Mouse (Mus musculus) monocyte, adult 5-6 weeks (primary cell): ENCODE measurements around the gene Hoxd12. TPM values are rescaled to one million over a fixed set of nuclear protein-coding genes. Genes with fewer than 3 reads are reported as not detected.

ENCODE experiments used
- ATAC-seq: fragments of 153-309, 156-312 bp; replicated peaks from 2 replicates; pipeline ENCODE4 v1.8.0; 2017; ENCODE audit warnings: mild to moderate bottlenecking; ENCODE audit not compliant: low TSS enrichment, insufficient number of reproducible peaks, severe bottlenecking, poor library complexity, low FRiP score
- total RNA-seq: library from RNA; stranded (forward); fragments of 200-1000, 200-491, 200-594 nt; gene quantifications from 3 replicates; pipeline ENCODE4 v1.2.3, GENCODE M21; 2017

The Hoxd12 gene
- total RNA-seq, 1 experiment from 2014 or later: not detected

DNA sequence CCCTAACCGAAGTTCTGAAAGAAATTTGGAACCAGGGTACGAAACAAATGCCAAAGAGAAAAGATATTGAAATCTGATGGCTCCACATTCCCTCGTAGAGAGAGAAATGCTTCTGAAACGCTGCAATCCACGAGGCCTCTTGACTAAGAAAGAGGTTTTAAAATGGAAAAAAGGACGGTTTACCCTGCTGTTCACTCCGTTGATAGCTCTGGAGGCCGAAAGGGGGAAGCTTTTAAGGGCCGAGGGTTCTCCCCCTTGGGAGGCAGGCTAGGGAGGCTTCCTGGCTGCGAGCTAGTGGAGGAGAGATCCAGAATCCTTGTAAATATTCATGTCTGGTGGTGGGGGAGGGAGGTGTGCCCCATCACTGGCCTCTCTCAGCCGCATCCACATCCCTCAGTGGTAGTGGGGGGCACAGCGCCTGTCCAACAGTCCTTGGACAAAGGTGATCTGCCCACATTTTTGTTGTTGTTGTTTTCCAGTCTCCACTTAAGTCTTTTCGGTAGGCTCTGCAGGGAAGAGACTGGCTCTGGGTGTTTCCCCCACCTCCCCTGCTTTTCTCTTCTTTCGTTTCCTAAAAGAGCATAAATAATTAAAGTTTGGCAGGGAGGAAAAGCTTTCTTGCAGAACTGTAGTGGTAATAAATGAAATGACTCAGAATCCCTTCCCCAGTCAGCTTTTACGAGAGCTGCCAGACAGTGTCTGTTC is 4.2 kb downstream of the Hoxd12 start, which contains the start of gene Hoxd11:
Gene Hoxd11, plus strand, starts transcription at position 667 of the 705 bp plus-strand sequence.
- ATAC-seq: no peak

GRCm38 (mm10) chr2:74679596-74679971 is 4.8 kb downstream of the Hoxd12 start:
- no peak for ATAC-seq

DNA sequence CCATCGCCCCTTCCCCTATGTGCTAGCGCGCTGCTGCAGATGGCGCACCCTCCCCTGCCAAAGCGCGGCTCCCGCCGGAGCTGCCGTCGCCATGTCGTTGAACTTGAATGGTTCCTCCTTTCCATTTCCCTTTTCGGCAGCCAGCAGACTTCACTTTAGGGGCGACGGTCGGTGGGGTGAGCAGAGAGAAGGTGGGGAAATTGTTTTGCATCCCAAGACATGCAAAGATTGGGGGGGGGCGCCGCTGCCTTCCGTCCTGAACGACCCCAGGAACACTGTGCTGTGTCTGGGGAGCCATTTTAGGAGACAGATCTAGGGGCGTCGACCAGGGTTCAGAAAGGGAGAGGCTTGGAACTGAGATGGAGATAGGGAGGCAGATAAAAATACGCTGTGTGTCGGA is 5.2 kb downstream of the Hoxd12 start:
- ATAC-seq: no peak

DNA sequence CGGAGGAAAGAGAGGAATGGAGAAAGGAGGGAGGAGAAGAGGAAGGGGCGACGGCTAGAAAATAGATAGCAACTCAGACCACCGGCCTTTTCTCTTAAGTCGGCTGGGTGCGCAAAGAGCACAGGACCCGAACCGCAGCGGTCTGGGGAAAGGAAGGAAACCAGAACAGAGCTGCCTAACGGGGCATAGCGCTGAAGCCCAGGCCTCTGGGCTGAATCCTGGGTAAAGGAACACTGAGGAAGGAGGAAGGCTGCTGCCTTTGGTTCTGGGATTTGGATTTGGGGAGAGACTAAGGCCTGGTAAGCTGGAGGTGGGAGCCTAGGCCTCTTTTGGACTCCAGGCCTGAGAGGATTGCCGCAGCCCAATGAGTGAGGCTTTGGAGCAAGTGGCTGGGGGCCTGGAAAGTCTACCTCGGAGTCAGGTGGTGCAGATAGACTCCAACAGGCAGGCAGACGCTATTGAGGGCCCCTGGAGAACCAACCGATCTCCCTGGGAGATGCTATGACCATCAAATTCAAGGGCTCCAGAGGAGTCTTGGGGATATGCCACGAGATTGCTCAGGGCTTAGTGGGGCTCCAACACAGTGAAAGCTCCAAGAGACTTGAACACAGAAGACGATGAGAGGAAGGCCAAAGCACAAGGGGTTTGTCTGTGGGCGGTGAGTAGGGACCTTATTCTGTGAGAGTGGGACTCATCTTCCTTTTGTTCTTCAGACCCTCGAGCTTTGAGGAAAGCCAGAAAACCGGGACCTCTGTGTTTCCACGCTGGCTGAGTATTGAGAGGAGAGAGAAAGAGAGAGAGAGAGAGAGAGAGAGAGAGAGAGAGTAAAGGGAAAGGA is 6.0 kb downstream of the Hoxd12 start:
- no peak for ATAC-seq

- ATAC-seq: no peak
Measured at GRCm38 (mm10) chr2:74681594-74682531, 7.0 kb downstream of the Hoxd12 start.

GRCm38 (mm10) chr2:74682796-74683195 is 8.0 kb downstream of the Hoxd12 start:
- no peak for ATAC-seq

GRCm38 (mm10) chr2:74683471-74683951 is 8.7 kb downstream of the Hoxd12 start:
- ATAC-seq: no peak

DNA sequence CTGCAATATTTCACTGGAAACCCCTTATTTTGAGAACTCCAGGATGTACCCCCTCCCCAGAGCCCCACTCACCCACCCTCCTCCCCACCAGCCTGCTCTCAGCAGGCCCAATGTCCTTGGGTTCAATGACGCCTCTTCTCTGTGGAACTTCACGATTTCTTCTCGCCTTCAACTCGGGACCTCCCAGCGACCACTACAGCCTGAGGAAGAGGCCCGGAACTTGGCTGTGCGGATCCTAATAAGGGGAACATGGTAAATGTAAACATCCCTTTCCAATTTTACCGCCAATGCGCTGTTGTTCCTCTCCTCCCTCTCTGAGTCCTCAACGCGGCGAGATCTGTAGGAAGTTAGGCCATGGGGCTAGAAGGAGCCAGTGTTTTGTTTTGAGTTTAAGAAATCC is 9.3 kb downstream of the Hoxd12 start:
- no peak for ATAC-seq

DNA sequence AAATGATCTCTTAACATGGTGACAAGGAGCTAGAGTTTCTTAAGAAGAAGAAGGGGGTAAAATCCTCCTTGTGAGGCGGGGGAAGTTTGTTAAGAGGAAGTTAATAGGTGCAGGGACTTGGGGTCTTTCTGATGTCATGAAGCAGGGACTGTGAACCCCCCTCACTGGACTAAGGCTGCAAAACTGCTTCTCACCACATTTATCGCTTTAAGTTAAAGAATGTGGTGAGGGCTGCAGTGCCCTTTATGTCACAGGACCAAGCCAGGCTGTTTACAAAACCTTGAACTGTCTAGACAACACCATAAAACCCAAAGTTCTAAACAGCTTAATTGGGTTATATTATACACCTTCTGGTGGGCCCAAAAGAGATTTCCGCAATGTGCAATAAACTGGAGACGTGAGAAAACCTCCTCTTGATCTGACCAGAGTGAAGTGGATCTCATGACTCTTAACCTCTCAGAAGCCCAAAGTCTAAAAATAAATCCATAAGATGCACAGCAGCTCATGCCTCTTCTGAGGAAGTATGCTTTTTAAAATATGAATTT is 10.3 kb downstream of the Hoxd12 start:
- no peak for ATAC-seq

DNA sequence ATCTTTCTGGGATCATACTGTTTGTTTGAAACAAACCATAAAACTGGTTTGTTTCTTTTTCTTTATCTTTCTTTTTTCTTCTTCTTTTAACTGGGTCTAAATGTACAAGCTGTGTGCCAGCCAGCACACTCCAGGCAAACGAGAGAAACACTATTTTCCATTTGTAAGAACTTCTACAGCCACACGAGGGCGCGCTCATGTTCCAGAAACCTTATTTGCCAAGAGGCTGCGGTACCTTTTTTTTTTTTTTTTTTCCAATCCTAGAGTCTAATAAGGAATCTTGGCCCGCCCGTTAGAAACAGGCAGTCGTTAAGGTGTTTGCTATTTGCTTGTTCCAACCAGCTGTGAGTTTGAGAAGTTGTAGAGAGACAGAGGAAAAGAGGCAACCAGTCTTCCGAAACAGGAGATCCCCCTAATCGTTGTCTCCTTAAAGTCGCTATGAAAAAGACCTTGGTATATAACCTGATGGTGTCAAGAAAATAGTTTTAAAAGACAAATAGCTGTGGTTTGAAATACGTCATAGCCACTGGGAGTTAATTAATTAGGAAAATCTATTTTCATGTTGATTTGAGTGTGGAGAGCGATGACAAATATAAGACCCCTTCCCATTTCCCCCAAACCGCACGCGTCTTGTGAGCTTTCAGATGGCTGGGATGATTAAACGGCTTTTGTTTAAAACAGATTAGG is 11.6 kb downstream of the Hoxd12 start:
- no peak for ATAC-seq

DNA sequence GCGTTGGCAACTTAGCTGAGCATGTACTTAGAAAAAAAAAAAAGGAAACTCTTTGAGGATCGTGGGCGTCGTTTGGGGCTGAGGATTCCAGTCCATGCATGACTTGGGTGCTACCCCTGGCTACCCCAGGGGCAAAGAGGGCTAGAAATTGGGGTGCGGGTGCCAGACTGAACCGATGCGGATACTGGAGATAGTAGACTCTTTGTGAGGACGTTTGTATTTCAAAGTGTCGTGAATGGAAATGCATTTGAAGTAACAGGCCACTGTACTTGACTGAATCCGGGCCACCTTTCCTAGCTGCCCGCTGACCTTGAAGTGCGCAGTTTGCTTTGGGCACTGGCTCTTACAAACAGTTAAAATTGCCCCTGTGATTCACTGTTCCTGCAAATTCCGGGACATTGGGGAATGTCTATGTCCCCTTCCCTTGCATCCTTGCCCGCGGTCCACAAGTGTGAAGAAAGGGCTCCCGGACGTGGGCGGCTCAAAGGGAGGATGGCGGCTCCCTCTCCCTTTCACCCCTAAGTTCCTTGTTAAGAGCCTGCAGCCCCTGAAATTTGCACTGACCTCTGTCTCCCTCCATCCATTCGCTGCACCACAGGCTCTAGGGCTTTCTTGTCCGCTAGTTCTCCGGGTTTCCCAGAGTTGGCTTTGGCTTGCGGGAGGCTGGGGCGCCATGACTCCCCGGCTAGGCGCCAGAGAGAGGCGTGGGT is 12.3 kb downstream of the Hoxd12 start:
- ATAC-seq: no peak

DNA sequence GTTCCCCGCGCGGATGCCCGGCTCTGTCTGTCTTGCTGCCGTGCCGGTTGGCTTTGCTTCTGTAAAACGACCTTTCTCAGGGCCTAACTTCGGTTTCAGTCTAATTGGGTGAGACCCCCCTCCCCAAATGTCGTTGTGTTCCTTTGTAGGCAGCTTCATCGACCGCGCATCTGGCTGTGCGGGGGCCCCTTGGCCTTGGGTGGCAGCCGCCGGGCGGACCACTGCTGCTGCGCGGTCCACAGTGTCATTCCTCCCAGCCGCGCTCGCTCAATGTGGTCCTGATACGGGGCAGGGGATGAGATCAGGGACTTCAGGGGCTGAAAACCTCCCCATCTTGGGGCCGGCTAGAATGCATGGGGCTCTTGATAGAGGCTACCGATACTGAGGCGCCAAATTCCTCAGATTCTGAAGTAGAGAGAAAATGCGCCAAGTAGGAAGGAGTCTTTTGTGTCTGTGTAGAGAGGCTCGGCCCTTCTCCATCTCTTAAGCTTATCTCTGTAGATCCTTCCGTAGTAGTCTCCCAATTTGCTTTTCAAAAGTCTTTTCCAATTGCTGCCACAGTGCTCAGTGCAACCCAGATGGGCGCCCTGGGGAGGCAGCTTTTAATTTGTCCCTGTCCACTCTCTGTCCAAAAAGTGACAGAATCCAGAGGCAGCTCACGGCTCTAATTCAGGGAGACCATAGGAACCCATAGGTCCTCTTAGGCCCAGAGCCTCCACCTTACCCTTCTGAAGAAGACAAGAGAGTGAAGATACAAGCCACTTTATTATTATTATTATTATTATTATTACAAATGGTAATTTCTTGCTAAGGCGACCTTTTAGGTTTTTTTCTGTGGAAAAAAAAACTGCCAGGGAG is 13.1 kb downstream of the Hoxd12 start:
- no peak for ATAC-seq

- ATAC-seq: no peak
Measured at GRCm38 (mm10) chr2:74688795-74689573, 14.2 kb downstream of the Hoxd12 start.

DNA sequence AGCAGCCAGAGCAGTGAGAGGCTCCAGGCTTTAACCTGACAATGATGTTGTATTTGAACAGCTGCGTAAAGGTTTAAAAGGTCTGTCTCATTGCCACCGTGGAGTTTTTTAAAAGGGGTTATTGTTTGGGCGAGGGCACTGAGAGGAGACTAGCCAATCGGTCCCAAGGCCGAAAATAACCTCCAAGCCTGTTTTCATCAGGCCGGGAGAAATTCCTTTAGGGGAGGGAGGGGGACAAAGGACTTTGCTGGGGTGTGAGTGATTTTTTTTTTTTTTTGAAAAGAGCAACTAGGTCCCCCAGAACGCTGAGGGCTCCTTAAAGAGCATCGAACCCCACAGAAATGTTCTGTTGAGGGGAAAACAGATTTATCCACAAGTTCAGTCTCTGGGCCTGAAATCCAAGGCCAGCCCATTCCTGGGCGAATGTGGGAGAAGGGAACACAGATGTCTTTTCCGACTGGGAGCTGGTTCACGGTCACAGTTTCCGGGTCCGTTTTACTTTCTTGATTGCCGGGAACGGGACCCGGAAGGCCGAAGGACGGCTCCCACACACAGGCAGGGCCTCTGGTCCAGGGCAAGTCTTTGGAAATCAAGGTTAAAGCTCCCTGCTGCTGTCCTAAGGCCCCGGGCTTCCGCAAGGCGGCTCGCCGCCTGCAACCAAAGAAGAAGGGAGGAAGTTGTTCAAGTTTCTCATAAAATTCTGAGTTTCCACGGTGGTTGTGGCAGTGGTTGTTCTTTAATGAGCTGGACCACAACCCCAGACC is 14.9 kb downstream of the Hoxd12 start:
- ATAC-seq: no peak

DNA sequence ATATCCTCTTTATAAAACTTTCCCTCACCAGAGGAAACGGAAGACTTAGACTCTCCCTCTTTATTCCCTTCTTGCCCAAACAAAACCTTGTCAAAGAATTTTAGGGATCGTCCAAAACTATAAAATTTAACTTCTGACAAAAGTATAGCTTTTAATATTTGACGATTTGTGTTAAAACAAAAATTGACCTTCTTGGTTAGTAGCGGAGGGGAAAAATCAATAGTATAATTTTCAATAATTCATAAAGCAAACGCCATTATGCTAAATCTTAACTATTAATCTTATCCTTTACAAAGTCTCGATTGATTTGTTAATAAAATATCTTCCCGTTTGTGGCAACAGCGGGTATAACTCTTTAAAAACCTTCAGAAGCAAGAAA is 15.5 kb downstream of the Hoxd12 start:
- no peak for ATAC-seq
